Mouse (Mus musculus) left cerebral cortex, adult 9 months (tissue): ENCODE measurements around the gene Cnn2.

ENCODE experiments used
- DNase-seq, 2 experiments: peaks; one replicate each; pipeline ENCODE4 v3.0.0; 2022; ENCODE audit warnings: low spot score in 2 of 2

The Cnn2 gene

GRCm38 (mm10) chr10:79969124-79969568 is 19.2 kb upstream of the Cnn2 start:
- no peak for DNase-seq

DNA sequence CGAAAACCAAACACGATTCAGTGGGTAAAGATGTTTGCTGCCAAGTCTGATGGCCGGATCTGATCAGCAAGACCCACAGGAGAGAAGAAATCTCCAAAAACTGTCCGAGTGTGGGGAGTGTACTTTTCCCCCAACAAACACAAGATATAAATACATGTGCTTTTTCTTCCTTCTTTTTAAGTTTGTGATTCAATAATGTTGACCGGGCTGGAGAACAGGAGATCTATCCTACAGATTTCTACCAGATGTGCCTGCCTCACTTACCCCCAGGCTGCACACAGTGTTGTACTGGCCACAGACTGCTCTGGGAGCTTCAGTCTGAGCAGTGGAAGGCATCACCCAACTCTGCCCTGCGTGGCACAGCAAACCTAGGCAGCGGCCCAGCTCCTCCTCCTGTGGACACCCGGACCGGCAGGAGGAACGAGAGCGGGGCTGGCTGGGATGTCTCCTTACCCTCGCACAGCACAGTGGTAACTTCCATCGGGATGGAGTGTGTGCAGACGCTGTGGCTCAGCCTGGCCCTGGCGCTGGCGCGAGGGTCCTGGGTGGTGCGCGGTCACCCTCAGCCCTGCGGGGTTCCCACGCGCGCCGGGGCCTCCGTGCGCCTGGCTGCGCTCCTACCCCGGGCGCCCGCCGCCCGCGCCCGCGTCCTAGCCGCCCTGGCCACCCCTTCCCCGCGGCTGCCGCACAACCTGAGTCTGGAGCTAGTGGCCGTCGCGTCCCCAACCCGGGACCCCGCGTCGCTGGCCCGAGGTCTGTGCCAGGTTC is 17.8 kb upstream of the Cnn2 start, which contains the start of gene Grin3b:
Grin3b (plus strand) TSS at position 301 of the 768 bp plus-strand sequence.
- DNase-seq, result no peak

DNA sequence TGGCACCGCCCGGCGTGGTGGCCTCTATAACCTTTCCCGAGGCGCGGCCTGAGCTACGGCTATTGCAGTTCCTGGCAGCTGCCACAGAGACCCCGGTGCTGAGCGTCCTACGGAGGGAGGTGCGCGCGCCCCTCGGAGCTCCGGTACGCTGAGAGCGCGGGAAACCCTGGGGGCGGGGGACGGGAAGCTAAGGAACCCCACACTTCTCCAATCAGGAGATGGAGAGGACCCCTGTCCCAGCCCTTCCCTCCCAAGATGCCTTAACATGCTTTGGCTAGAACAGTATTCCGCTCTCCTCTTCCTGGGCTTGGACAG is 17.2 kb upstream of the Cnn2 start:
- DNase-seq, result no peak

GRCm38 (mm10) chr10:79972831-79973230 is 15.6 kb upstream of the Cnn2 start:
- no peak for DNase-seq

DNA sequence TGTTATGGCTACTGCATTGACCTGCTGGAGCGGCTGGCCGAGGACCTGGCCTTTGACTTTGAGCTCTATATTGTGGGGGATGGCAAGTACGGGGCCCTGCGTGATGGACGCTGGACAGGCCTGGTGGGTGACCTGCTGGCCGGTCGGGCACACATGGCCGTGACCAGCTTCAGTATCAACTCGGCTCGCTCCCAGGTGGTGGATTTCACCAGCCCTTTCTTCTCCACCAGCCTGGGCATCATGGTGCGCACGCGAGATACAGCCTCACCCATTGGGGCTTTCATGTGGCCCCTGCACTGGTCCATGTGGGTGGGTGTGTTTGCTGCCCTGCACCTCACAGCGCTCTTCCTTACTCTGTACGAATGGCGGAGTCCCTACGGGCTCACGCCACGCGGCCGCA is 14.3 kb upstream of the Cnn2 start:
- no peak for DNase-seq

DNA sequence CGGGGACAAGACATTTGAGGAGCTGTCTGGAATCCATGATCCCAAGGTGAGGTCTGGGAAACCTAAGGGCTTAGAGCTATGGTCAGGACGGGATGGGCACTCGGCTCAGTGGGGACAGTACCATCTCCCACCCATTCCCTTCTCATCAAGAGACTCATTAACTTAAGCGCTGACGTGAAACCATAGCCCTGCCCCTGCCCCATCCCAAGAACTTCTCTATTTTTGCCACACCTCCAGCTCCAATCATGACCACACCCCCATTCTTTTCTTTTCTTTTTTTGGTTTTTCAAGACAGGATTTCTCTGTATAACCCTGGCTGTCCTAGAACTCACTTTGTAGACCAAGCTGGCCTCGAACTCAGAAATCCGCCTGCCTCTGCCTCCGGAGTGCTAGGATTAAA is 13.7 kb upstream of the Cnn2 start:
- DNase-seq, result no peak

GRCm38 (mm10) chr10:79976071-79976721 is 12.2 kb upstream of the Cnn2 start:
- no peak for DNase-seq

DNA sequence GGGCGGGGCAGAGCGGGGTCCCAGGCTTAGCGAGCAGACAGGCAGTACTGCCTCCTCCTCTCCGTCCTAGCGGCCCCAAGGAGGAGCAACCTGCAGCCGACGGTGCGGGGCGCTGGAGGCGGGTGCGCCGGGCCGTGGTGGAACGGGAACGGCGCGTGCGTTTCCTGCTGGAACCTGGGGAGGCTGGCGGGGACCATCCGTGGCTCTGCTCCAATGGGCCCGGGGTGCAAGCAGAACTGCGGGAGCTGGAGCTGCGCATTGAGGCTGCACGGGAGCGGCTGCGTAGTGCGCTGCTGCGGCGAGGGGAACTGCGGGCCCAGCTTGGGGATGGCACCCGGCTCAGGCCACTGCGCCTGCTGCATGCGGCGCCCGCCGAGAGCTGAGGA is 11.7 kb upstream of the Cnn2 start:
- no peak for DNase-seq

- no peak for DNase-seq
These were observed 11.1 kb upstream of the Cnn2 start for GRCm38 (mm10) chr10:79977324-79977723.

- no peak for DNase-seq
These were observed 10.3 kb upstream of the Cnn2 start for GRCm38 (mm10) chr10:79978061-79978460.

GRCm38 (mm10) chr10:79979401-79980155 is 8.8 kb upstream of the Cnn2 start:
- no peak for DNase-seq

DNA sequence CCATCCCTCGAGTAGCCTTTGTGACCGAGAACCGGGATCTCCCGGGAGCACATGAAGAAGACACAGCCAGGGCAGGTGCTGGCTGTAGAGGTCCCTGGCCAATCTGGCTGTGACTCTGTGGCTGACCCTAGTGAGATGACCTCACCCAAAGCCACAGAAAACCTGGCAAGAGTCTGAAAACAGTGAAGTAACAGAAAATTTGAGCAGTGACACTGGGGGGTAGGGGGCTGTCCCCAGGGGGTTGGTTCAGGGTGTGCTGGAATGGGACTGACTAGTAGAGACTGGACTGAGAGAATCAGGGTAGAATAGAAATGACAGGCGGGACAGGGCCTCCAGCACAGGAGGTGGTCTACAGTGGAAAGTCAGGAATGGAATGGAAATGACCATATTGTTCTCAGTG is 5.2 kb upstream of the Cnn2 start:
- no peak for DNase-seq

GRCm38 (mm10) chr10:79983670-79984069 is 4.7 kb upstream of the Cnn2 start:
- DNase-seq, result peak in 1 of 2 experiments; percentile 71

DNA sequence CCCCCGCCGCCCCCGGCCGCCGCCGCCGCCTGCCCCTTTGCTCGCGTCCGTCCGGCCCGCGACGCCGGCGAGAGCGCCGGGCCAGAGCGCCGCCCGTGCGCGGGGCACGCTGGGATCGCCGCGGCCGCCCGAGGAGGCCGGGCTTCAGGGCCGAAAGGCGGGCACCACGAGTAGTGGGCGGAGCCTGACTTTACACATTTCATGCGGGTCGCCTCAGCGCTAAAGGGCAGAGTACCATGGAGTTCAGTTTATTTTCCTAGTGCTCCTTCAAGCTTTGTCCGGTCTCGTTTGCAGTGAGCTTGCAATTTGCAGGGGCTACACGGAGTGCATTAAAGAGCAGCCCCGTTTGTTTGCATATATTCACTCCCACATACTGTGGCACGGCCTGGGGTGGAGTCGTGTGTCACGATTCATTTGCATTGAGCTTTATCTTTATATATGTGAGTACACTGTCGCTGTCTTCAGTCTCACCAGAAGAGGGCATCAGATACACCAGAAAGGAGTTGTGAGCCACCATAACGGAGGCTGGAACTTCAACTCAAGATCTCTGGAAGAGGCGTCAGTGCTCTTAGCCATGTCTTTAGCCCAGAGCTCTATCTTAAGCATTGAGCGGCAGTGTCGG is 4.1 kb upstream of the Cnn2 start, which contains the start of gene Tmem259:
Tmem259 (minus strand) TSS at position 136 of the 622 bp plus-strand sequence.
- DNase-seq, result peak; percentile 65 to 84

GRCm38 (mm10) chr10:79984871-79985270 is 3.5 kb upstream of the Cnn2 start:
- peak; percentile 98 to 99 for DNase-seq

DNA sequence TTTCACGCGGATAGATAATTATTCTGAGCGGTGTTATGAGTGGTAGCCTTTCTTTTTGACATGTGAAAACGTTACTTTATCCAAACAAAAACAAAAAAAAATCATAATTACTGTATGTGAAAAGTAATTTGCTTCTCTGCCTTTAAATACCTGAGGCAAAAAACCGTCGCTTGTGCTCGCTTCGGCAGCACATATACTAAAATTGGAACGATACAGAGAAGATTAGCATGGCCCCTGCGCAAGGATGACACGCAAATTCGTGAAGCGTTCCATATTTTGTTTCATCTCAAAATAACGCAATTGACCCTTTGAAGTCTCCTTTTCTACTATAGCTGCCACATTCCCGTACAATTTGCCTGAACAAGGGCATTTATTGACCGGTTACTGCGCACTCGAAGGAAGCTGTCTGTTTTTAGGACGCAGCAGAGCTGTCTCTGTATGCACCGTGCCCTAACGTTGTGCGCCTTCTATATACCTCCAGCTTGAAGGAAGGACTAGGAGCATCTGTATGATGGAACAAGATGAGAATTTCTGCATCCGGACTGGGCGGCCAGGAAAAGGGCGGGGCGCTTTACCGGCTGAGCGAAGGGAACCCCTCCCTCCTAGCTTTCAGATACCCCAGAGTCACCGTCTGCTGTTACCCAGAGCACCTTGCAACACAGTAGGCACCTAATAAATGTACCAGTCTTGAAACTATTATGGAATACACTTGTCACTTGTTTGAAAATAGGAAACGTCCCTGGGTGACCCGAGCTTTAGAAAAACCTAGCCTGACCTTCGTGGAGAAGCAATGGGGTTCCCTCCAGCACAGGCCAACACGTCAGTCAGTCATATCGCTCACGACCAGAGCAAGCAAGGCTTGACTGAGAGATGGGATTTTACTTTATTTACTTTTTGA is 2.8 kb upstream of the Cnn2 start:
- peak; percentile 63 to 76 for DNase-seq

DNA sequence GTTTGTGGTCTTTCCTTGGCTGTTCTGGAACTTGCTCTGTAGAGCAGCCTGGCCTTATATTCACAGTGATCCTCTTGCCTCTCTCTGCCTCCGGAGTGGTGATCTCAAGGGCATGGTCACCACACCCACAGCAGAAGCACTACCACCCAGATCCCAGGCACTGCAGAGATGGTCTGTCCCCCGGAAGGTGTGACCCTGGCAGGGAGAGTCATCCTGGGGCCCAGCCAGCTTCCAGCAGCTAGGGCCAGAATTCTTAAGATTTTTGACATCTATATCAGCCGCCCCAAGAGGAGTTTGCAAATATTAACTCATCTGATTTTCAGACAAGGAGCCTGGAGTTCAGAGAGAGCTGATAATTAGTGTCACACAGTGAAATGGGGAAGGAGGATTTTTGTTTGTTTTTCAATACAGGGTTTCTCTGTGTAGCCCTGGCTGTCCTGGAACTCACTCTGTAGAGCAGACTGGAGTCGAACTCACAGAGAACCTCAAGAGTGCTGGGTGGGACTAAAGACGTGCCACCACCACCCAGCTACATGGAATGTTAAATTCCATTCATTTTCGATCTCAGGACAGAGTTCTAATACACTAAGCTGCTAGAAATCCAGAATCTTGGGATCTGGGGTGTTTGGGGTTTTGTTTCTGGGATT is 2.0 kb upstream of the Cnn2 start:
- DNase-seq, result no peak

DNA sequence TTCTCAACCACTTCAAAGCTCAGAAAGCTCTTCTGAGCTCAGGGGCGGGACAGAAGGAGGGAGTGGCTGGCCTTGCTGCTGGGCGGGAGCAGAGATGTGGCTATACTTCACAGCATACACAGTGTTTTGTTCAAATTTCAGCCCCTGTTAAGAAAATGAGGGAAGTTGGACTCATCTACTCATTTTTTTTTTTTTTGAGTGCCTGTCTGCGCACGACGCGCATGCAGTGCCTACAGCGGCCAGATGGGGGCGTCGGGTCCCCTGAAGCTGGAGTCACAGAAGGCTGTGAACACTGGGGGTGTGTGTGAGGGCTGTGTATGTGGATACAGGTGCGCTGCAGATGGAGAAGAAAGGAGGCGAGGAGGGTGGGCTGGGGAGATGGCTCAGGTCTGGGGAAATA is 1.4 kb upstream of the Cnn2 start:
- peak in 1 of 2 experiments; percentile 85 for DNase-seq

DNA sequence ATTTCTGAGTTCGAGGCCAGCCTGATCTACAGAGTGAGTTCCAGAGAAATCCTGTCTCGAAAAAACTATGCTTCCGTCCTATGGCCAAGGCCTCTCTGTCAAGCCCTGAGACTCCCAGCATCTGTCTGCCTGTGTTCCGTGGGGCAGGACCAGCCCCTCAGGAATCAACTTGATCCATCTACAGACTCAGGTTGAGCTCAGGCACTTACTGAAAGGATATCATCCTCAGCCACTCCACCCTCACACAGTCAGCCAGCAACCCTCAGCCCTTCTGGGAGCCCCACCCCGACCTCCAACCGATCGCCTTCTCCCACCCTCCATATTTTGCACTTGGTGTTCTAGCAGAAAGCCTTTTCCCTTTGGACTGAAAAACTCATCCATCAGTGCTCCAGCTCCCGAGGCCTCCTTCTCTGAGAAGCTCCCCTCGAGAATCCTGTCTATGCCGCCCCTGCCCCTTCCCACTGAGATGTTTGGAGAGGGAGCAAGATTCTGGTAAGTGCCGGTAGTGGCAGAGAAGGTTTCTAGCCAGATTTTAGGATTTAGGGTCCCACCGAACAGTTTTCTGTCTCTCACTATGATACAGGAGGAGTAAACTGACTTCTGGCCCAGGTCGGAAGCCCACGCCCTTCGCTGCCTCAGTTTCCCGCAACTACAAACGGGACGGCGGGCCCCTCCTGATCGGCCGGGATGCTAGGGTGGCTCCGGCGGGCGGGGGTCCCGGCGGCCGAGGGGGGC is 446 bp upstream of the Cnn2 start:
- no peak for DNase-seq

GRCm38 (mm10) chr10:79989272-79989786 is 945 bp downstream of the Cnn2 start:
- DNase-seq, result no peak
